Mouse (Mus musculus): ENCODE results near the gene Srgap3.

Srgap3 gene

GRCm38 (mm10) chr6:112946895-112947436 lies at the start of gene Srgap3:
Gene Srgap3 (minus strand): TSS chr6:112947266.
- no peak for DNase-seq (ENCODE audit: low read depth, low spot score)

- no peak for DNase-seq (ENCODE audit: low read depth, low spot score)
Observed at GRCm38 (mm10) chr6:112995708-112996107, 48.6 kb upstream of the Srgap3 start.

DNA sequence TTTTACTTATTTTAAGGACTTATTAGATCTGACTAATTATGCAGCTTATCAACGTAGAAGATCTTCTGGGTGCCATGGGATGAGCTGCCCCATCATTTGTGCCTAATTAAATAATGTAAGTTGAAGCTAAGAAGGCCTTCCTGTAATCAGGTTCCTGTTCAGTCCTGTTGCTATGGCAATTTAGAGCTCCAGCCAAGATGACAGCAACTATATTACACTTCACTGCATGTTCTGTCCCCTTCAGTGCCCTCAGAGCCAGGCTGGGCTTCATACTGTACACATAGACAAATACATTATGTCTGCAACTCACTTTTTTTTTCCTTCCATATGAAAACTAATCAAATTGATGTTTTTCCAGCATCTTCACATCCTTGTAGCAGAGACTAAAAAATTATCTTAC lies 43.1 kb upstream of the Srgap3 start:
- DNase-seq (ENCODE audit: low read depth, low spot score), result no peak

- DNase-seq (ENCODE audit: low read depth, low spot score), result no peak
Observed at GRCm38 (mm10) chr6:112985362-112986314, 38.6 kb upstream of the Srgap3 start.

GRCm38 (mm10) chr6:112982241-112982640 lies 35.2 kb upstream of the Srgap3 start:
- no peak for DNase-seq (ENCODE audit: low read depth, low spot score)

DNA sequence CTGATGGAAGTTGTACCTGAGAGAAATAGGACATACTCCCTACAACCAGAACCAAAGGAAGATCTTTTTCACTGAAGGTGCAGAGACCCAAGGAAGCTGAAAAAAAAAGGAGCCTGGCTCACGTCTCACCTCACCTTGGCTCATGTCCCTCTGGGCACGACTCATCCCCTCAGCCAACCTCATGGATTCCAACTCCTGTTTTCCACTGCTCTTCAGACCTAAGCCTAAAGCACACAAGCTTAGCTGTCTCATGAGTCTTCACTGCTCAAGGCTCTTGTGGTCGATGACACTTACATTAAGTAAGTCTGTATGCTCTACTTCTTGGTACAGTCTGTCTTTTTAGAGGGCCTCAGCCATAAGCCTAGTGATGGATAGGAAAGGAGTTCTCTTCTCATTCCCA lies 31.9 kb upstream of the Srgap3 start:
- no peak for DNase-seq (ENCODE audit: low read depth, low spot score)

GRCm38 (mm10) chr6:112977246-112977645 lies 30.2 kb upstream of the Srgap3 start:
- no peak for DNase-seq (ENCODE audit: low read depth, low spot score)

DNA sequence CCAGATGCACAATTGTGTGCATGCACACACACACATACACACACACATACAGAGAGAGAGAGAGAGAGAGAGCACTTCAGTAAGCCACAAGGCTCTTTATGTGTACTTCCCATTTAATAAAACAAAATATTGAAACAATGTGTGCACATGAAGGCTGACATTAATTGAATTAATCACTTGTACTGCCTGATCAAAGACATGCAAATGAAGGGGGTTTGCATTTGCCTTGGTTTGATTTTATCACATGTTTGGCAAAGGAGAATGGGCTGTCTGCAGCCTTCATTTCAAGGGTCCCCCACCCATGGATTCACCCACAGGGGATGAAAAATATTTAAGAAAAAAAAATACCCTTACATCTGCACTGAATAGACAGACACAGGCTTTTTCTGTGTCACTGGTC lies 29.5 kb upstream of the Srgap3 start:
- DNase-seq (ENCODE audit: low read depth, low spot score), result no peak

- DNase-seq (ENCODE audit: low read depth, low spot score), result no peak
Observed at GRCm38 (mm10) chr6:112976136-112976535, 29.1 kb upstream of the Srgap3 start.

DNA sequence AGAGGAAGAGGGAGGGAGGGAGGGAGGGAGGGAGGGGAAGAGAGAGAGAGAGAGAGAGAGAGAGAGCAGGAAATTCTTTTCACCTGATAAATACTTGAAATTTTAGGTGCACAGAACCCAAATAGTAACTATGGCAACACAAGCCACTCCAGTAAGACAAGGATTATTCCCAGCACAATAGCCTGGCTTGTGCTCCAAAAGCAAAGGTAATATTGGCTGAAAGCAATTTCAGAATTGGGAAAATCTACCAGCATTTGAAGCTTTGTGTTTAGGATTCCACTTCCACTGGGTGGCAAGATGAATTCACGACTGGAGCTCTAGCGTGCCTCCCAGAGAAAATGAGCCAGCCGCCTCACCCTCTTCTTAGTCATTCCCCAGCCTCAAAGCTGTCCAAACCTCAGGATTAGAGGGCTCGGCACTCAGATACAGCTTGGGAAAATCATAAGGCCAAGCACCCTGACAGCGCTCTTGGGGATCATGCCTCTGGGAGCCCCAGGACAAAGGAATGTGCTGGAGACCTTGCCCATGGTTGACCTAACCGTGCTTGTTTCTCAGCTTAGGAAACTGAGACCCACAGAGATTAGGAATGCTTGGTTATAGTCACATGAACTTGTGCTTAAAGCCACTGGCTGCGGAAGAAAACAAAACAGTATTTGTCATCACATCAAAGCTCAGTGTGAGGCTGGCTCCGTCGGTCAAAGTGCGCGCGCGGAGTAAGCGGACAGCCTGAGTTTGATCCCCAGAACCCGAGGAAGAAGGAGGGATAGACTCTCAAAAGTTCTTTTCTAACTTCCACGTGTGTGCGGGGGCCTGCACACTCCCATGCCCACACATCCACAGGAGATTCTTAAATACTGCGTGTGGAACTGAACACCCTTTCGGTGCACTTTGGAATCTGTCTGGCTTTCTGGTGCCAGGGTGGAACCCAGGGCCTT lies 27.0 kb upstream of the Srgap3 start:
- no peak for DNase-seq (ENCODE audit: low read depth, low spot score)

DNA sequence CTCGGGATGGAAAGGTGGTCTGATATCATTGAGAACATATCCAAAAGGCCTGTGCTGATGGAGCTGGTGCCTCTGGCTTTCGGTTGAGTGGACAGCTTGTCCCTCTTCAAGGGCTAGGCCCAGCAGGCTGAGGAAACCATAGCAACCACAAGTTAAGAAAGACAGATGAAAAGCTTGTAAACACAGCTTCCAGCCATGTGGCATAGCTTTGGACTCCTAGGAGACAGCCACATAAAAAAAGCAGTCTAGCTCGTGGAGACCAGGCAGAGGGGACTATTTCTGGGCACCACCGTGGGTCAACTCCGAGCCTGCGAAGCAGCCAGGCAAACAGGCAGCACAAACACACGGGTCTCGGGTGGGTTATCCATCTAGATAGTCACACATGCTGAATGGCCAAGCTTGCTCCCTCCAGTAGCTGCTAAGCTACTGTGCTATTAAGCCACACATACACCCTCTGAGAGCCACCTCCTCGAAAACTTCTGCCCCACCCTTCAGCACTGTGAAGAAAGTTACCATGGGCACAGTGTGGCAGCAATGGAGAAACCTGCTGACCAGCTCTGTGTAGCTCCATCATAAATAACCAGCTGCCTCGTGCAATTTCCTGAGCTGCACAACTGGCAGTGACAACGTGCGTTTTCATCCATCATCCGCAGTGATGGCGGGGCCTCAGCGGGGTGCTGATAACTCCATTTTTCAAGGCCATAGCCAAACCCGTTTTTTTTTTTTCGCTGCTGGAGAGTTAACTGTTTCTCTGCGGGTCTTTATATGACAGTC lies 26.0 kb upstream of the Srgap3 start:
- DNase-seq (ENCODE audit: low read depth, low spot score), result no peak

DNA sequence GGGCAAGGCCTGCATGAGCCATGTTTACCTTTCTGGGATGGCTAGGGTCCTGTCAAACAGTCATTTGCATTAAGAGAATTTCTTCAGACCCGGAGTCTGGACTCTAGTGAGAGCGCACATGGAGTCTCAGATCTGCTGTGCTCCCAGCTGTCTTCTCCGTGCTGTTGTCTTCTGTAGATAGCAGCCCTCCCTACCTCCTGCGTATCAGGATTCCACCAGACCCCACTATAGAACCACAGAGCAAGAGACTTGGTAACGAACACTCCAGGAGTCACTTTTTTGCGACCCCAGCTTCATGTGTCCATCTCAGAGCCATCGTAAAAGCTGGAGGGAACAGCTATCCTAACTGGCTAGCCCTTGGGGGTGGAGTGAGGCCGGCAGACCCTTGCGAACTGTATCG lies 25.1 kb upstream of the Srgap3 start:
- no peak for DNase-seq (ENCODE audit: low read depth, low spot score)

GRCm38 (mm10) chr6:112971116-112971768 lies 24.2 kb upstream of the Srgap3 start:
- no peak for DNase-seq (ENCODE audit: low read depth, low spot score)

- no peak for DNase-seq (ENCODE audit: low read depth, low spot score)
Observed at GRCm38 (mm10) chr6:112967359-112967758, 20.3 kb upstream of the Srgap3 start.

DNA sequence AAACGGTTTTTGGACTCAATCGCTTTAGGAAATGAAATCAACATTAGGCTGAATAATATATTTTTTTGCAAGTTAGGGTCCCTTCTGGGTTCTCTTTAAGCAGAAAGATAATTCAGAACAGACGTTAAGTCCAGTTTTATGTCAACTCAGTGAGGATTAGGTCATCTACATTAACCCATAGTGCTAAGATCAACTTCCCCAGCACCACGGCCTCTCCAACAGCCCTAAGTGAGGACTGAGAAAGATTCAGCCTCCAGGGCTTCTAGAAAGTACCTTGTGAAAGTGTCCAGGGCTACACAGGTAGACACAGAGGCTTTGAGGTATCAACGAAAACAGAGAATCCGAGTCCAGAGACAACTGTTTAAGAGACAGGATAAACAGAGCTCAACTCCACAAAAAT lies 11.3 kb upstream of the Srgap3 start:
- no peak for DNase-seq (ENCODE audit: low read depth, low spot score)

GRCm38 (mm10) chr6:112957583-112958280 lies 10.7 kb upstream of the Srgap3 start:
- no peak for DNase-seq (ENCODE audit: low read depth, low spot score)

- DNase-seq (ENCODE audit: low read depth, low spot score), result no peak
Observed at GRCm38 (mm10) chr6:112955773-112956172, 8.7 kb upstream of the Srgap3 start.

- no peak for DNase-seq (ENCODE audit: low read depth, low spot score)
Observed at GRCm38 (mm10) chr6:112953905-112954304, 6.8 kb upstream of the Srgap3 start.

DNA sequence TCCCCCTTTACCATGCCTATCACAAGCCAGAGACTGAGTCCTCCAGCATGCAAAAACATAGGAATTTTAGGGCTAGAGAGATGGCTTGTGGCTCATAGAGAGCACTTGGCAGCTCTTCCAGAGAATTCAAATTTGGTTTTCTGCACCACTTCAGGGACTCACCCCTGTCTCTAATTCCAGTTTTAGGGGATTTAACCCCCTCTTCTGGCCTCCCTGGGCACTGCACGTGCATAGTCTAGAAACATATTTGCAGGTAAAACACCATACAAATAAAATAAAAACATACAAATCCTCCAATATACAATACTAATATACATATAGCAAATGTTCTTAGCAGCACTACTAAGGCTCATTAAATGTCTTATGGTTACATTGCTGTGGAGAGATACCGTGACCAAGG lies 4.2 kb upstream of the Srgap3 start:
- DNase-seq (ENCODE audit: low read depth, low spot score), result no peak
